Mouse (Mus musculus) myocyte (in vitro differentiated cells): ENCODE results near the gene Gm44790. TPM values are rescaled to one million over a fixed set of nuclear protein-coding genes. Genes with fewer than 3 reads are reported as not detected.

ENCODE experiments used
- H3K27me3 ChIP-seq: one replicate; pipeline ENCODE4 v1.6.1; 2011; ENCODE audit not compliant: control insufficient read depth, insufficient read depth, insufficient read length
- H3K36me3 ChIP-seq: one replicate; pipeline ENCODE4 v1.6.1; 2011; ENCODE audit not compliant: control insufficient read depth, insufficient read depth
- H3K4me2 ChIP-seq: one replicate; pipeline ENCODE4 v1.6.1; 2011; ENCODE audit warnings: low read depth, control low read depth
- H3K4me3 ChIP-seq: one replicate; pipeline ENCODE4 v1.5.1; 2011; ENCODE audit warnings: mild to moderate bottlenecking, control low read depth, moderate library complexity
- H3K79me2 ChIP-seq: one replicate; pipeline ENCODE4 v1.6.1; 2011; ENCODE audit not compliant: control insufficient read depth, insufficient read depth
- H3ac ChIP-seq: one replicate; pipeline ENCODE4 v1.6.1; 2011; ENCODE audit not compliant: control insufficient read depth, insufficient read length
- CEBPB ChIP-seq: IDR thresholded peaks from 2 replicates; pipeline ENCODE4 v1.6.1; 2011; ENCODE audit warnings: mild to moderate bottlenecking, moderate library complexity; ENCODE audit not compliant: poor library complexity, insufficient read depth, severe bottlenecking
- E2F4 ChIP-seq: IDR thresholded peaks from one replicate; pipeline ENCODE4 v1.6.1; 2011; ENCODE audit warnings: mild to moderate bottlenecking, control low read depth, moderate library complexity; ENCODE audit not compliant: insufficient read depth
- MAX ChIP-seq: IDR thresholded peaks from one replicate; pipeline ENCODE4 v1.6.1; 2011; ENCODE audit warnings: low read depth, mild to moderate bottlenecking, control low read depth
- MYOD1 ChIP-seq, 3 experiments: IDR thresholded peaks; one replicate each; pipeline ENCODE4 v1.6.1; 2011; ENCODE audit warnings: control low read depth in 2 of 3, low read depth in 2 of 3, mild to moderate bottlenecking in 2 of 3, moderate library complexity in 1 of 3; ENCODE audit not compliant: insufficient read length in 2 of 3, control insufficient read depth in 1 of 3
- MYOG ChIP-seq, 3 experiments: IDR thresholded peaks; one replicate each; pipeline ENCODE4 v1.6.1; 2011; ENCODE audit warnings: control low read depth in 2 of 3, low read depth in 2 of 3, mild to moderate bottlenecking in 2 of 3; ENCODE audit not compliant: insufficient read length in 2 of 3, control insufficient read depth in 1 of 3, insufficient read depth in 1 of 3
- POLR2A ChIP-seq: IDR thresholded peaks from one replicate; pipeline ENCODE4 v1.6.1; 2011; ENCODE audit warnings: low read depth, mild to moderate bottlenecking, control low read depth, moderate library complexity; ENCODE audit not compliant: insufficient read length
- POLR2AphosphoS2 ChIP-seq: IDR thresholded peaks from one replicate; pipeline ENCODE4 v1.6.1; 2011; ENCODE audit warnings: low read depth, control low read depth; ENCODE audit not compliant: insufficient read length
- REST ChIP-seq: IDR thresholded peaks from one replicate; pipeline ENCODE4 v1.6.1; 2011; ENCODE audit warnings: mild to moderate bottlenecking, control low read depth, moderate library complexity; ENCODE audit not compliant: insufficient read depth, insufficient read length
- SRF ChIP-seq: IDR thresholded peaks from one replicate; pipeline ENCODE4 v1.6.1; 2011; ENCODE audit warnings: low read depth; ENCODE audit not compliant: control insufficient read depth, insufficient read length
- TCF12 ChIP-seq: IDR thresholded peaks from one replicate; pipeline ENCODE4 v1.6.1; 2011; ENCODE audit warnings: mild to moderate bottlenecking, control low read depth; ENCODE audit not compliant: poor library complexity, insufficient read depth, severe bottlenecking
- TCF3 ChIP-seq: IDR thresholded peaks from one replicate; pipeline ENCODE4 v1.6.1; 2011; ENCODE audit warnings: low read depth, control low read depth; ENCODE audit not compliant: insufficient read length
- USF1 ChIP-seq: IDR thresholded peaks from one replicate; pipeline ENCODE4 v1.6.1; 2011; ENCODE audit warnings: low read depth, mild to moderate bottlenecking, control low read depth, moderate library complexity
- polyA plus RNA-seq: library from polyadenylated mRNA; unstranded; fragments of >200 nt; fragmentation: generic; extraction: Trizol; gene quantifications from one replicate; pipeline ENCODE4 v1.2.1, GENCODE M21; 2012; ENCODE audit warnings: missing spikeins

The Gm44790 gene
- polyA plus RNA-seq, 1 experiment: not detected

- TF ChIP-seq MYOG (IDR thresholded peaks at IDR 0.05; ENCODE audit: control insufficient read depth in 1 of 3, insufficient read depth in 1 of 3, insufficient read length in 2 of 3, low read depth in 2 of 3): no peak
- no peak for TF ChIP-seq USF1
- TF ChIP-seq POLR2AphosphoS2: no peak
- TF ChIP-seq REST: no peak
- no peak for TF ChIP-seq E2F4
- TF ChIP-seq MYOD1 (IDR thresholded peaks at IDR 0.05; ENCODE audit: control insufficient read depth in 1 of 3, insufficient read length in 2 of 3, low read depth in 2 of 3): no peak
- TF ChIP-seq TCF12: no peak
- no peak for TF ChIP-seq MAX
- H3K36me3 ChIP-seq: peaks cover 20% of the 10 kb centered on the region
These were observed 20.6 kb downstream of the Gm44790 start for GRCm38 (mm10) chr6:86446927-86447568.

GRCm38 (mm10) chr6:86456727-86457126 is 30.3 kb downstream of the Gm44790 start:
- TF ChIP-seq MYOG (IDR thresholded peaks at IDR 0.05; ENCODE audit: control insufficient read depth in 1 of 3, insufficient read depth in 1 of 3, insufficient read length in 2 of 3, low read depth in 2 of 3): no peak
- no peak for TF ChIP-seq POLR2AphosphoS2
- TF ChIP-seq REST: no peak
- TF ChIP-seq USF1: no peak
- H3K27me3 ChIP-seq: no peaks in the 10 kb centered on the region
- no peaks in the 10 kb centered on the region for H3K79me2 ChIP-seq
- no peak overlapping the region for H3K4me2 ChIP-seq
- H3K36me3 ChIP-seq: peaks cover 21% of the 10 kb centered on the region
- H3ac ChIP-seq: no peak overlapping the region
- no peak overlapping the region for H3K4me3 ChIP-seq

More at GRCm38 (mm10) chr6:86446927-86447568, 20.6 kb downstream of the Gm44790 start:
- Histone ChIP-seq H3K4me2 (no peak overlapping the region), H3K4me3 (no peak overlapping the region), H3K79me2 (no peaks in the 10 kb centered on the region), H3ac (no peak overlapping the region), H3K27me3 (no peaks in the 10 kb centered on the region)

- TF ChIP-seq MYOG (IDR thresholded peaks at IDR 0.05; ENCODE audit: control insufficient read depth in 1 of 3, insufficient read depth in 1 of 3, insufficient read length in 2 of 3, low read depth in 2 of 3) (peak; percentile 22 to 87 (median 83)), REST (no peak), POLR2A (no peak), MAX (no peak), MYOD1 (IDR thresholded peaks at IDR 0.05; ENCODE audit: control insufficient read depth in 1 of 3, insufficient read length in 2 of 3, low read depth in 2 of 3) (peak; percentile 25 to 64 (median 26)), SRF (no peak), USF1 (no peak), CEBPB (no peak)
These were observed 36.6 kb downstream of the Gm44790 start for GRCm38 (mm10) chr6:86463079-86463478.

GRCm38 (mm10) chr6:86471317-86471716 is 44.9 kb downstream of the Gm44790 start:
- H3K4me2 ChIP-seq: peak overlapping the region; percentile 96
- peak overlapping the region; percentile 26 for H3ac ChIP-seq
- H3K79me2 ChIP-seq: no peaks in the 10 kb centered on the region
- peak overlapping the region; percentile 53 for H3K4me3 ChIP-seq
- TF ChIP-seq POLR2AphosphoS2 (no peak), REST (no peak), SRF (no peak)
- H3K36me3 ChIP-seq: no peaks in the 10 kb centered on the region
- no peaks in the 10 kb centered on the region for H3K27me3 ChIP-seq

More at GRCm38 (mm10) chr6:86463079-86463478, 36.6 kb downstream of the Gm44790 start:
- Histone ChIP-seq H3K36me3 (peaks cover 10% of the 10 kb centered on the region), H3K79me2 (no peaks in the 10 kb centered on the region), H3ac (no peak overlapping the region), H3K4me2 (peak overlapping the region; percentile 2), H3K4me3 (no peak overlapping the region), H3K27me3 (no peaks in the 10 kb centered on the region)

- no peaks in the 10 kb centered on the region for H3K36me3 ChIP-seq
- peak overlapping the region; percentile 53 for H3K4me3 ChIP-seq
- H3K79me2 ChIP-seq: no peaks in the 10 kb centered on the region
- H3K4me2 ChIP-seq: peak overlapping the region; percentile 96
- H3K27me3 ChIP-seq: no peaks in the 10 kb centered on the region
- TF ChIP-seq TCF3 (no peak), POLR2A (no peak), REST (no peak), MYOG (IDR thresholded peaks at IDR 0.05; ENCODE audit: control insufficient read depth in 1 of 3, insufficient read depth in 1 of 3, insufficient read length in 2 of 3, low read depth in 2 of 3) (no peak)
- H3ac ChIP-seq: peak overlapping the region; percentile 26
These were observed 45.3 kb downstream of the Gm44790 start for GRCm38 (mm10) chr6:86471760-86472099.
